Mouse (Mus musculus) regulatory T cell (primary cell): ENCODE results near the gene Rpusd1.
"Not testable (repeated sequence)": the region's sequence is repeated elsewhere in the genome, so short reads cannot be mapped to it uniquely, and the experiment has no call there.

Experiments used
- in situ Hi-C: fragments of 300-600 bp; cut with MboI, MseI; formaldehyde crosslinking; loops from one replicate; pipeline ENCODE4 v1.15.1; 2025; ENCODE audit warnings: high pct_unique_total_duplicates

Rpusd1 gene

DNA sequence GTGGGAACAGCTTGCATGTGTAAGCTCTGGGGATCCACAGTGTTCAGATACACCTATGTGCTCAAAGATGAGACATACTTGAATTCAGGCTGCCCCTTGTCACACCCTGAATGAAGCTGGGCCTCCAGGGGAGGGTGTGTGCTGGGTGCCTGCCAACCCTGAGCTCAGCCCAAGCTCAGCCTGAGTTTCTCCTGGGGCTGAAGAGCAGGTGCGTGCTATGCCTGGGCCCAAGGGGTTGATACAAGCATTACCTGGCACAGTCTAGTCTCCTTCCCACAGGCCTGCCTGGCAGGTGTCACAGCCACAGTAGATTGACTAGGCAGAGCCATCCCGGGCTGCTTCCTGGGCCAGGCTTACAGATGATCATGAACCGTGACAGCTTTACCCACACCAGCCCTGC, 8.3 kb downstream of the Rpusd1 start, which contains the start of gene Mslnl:
Gene Mslnl, plus strand, starts transcription at position 298 of the 400 bp plus-strand sequence.
- in situ Hi-C loops: loop anchor here (5.0 kb wide), 1 partner anchor 67 kb away; no protein-coding TSS in a partner anchor

DNA sequence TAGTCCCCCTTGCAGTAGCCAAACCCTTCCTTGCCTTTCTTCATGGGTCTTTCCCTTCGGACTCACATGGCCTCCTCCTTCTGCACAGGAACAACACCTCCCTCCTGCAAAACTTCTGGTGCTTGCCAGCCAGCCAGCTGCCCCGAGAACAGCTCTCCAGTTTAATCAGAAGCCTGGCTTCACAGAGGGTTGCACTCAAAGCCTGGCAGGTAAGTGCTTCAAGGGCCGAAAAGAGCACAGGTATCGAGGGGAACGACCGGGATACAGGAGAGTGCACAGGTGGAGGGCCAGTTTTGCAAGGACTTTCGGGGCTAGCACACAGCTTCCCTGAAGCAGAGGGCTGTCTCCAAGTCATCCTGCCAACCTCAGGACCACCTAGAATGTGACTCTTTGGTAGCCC, 11.4 kb downstream of the Rpusd1 start:
- in situ Hi-C loops: loop anchor here (5.0 kb wide), 1 partner anchor 63 kb away; no protein-coding TSS in a partner anchor

DNA sequence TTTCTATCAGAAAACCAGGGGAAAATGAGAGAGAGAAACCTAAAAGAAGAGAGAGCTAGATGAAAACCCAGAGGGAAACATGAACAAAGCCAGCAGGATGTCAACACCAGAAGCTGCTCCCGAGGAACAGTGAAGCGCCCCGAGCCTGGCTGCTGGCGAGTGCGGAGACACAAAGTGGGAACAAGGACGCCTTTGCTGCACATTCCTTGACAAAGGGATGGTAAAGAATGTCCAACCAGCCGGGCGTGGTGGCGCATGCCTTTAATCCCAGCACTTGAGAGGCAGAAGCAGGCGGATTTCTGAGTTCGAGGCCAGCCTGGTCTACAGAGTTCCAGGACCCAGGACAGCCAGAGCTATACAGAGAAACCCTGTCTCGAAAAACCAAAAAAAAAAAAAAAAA, 14.0 kb downstream of the Rpusd1 start:
- in situ Hi-C loops: not testable (repeated sequence)

DNA sequence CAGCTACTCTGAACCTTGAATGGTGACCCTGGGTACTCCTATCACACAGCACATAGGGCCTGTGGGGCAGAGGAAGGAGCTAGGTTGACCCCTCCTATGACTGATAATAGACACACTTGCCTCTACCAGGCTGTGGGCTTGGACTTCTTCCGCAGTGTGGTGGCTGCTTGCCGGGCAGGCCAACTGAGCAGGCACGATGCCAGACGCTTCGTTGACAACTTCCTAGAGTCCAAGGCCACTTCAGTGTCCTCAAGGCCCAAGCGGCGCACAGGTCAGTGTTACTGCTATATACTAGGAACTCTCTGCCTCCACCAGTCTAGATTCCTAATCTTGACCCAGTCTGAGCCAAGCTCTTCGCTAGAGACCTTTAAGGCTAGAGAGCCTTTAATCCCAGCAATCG, 16.4 kb downstream of the Rpusd1 start:
- in situ Hi-C loops: no loop called here

DNA sequence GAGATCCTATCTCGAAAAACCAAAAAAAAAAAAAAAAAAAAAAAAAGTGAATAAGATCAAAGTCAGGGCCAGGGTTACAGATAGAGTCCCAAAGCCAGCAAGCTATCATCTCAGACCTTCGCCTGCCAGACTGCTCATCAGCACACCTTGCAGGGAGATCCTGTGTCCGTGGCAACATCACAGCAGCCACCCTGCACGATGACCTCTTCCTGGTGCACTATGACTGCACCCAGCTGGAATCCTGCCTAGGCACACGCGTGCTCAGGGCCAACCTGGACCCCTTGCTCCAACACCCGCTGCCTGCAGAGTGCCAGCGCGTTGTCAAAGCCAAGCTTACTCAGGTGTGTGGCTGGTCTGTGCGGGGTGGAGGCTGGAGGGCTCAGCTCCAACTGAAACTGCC, 16.8 kb downstream of the Rpusd1 start:
- in situ Hi-C loops: no loop called here

DNA sequence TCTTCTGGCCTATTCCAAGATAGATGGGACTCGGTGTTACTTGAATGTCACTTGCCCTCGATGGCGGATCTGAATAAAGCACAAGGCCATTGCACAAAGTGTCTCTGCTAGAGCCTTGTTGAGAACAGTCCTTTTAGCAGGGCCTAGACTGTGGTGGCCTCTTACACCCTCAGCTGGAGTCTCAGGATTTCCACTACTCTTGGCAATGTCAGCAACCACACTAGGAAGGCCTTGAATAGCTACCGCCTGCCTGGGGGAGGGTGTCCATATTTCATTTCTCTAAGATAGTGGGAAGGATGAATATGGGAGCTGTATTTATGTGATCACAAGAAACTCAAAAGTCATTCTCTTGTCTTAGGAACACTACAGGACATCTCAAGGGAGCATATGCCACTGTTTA, 20.8 kb downstream of the Rpusd1 start:
- in situ Hi-C loops: no loop called here

DNA sequence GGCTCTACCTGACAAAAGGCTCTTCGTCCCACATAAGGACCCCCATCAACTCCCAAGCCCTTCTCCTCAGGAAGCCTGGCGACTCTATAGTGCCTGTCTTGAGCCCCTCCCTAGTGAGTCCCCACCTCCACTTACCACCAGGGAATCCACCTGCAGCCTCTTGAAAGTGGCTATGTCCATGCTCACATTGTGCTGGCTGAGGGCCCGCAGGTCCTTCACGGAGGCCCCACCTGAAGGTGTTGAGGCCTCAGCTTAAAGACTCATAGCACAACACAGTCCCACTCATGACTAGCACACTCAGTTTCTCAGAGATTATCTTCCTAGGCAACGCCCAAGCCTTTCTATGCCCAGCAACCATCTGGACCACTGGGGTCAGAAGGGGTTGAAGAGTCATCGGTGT, 21.8 kb downstream of the Rpusd1 start:
- in situ Hi-C loops: no loop called here

DNA sequence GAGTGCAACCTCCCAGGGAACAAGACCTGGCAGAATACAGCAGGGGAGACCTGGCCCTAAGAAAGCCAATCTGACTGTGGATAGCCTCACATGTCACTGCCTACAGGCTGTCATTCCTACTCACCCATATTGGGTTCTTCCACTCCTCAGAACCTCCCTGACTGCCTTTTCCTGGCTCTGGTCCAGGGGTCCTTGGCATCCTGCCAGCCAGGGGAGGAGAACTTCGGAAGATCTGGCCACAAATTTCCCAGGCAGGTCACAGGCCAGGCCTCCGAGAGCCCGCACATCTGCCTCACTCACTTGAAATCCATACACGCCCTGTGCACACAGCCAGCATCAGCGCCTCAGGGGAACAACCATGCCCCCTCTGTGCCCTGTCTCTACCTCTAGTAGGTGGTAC, 24.0 kb downstream of the Rpusd1 start:
- in situ Hi-C loops: no loop called here

DNA sequence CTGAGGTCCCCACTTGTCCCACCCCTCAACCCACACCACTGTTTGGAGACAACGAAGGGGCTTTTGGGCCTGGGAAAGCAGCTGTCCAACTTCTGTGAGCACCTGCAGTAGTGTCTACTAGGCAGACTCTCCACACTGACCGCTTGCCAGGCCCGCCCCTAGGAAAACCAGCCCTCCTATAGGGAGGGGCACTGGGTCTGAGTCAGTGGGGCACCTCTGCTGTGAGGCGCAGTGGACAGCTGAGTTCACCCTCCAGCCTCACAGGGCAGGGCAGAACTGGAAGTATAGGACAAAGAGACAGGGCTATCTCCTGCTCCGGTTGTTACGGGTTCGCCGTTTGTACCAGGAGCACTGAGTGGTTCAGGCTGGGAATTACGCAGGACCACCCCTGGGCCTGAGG, 26.8 kb downstream of the Rpusd1 start, which contains the start of gene Msln:
Gene Msln, minus strand, starts transcription at position 138 of the 400 bp plus-strand sequence.
- in situ Hi-C loops: no loop called here

DNA sequence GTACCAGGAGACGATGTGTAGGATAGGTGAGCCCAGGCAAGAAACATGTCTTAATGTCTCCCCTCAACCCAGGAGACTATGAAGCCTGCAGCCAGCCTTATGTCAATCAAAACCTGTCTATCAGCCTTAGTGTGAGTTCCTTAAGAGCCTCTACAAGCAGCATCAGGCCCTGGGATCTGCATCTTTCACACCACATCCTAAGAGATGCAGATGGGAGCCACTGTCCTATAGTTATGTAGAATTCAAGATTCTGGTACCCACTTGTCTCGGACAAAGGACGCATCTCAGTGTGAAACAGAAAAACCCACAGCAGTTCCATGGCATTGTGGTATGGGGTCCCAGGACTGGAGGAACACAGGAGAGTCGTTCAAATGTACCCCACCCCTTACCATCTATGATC, 27.6 kb downstream of the Rpusd1 start:
- in situ Hi-C loops: no loop called here

DNA sequence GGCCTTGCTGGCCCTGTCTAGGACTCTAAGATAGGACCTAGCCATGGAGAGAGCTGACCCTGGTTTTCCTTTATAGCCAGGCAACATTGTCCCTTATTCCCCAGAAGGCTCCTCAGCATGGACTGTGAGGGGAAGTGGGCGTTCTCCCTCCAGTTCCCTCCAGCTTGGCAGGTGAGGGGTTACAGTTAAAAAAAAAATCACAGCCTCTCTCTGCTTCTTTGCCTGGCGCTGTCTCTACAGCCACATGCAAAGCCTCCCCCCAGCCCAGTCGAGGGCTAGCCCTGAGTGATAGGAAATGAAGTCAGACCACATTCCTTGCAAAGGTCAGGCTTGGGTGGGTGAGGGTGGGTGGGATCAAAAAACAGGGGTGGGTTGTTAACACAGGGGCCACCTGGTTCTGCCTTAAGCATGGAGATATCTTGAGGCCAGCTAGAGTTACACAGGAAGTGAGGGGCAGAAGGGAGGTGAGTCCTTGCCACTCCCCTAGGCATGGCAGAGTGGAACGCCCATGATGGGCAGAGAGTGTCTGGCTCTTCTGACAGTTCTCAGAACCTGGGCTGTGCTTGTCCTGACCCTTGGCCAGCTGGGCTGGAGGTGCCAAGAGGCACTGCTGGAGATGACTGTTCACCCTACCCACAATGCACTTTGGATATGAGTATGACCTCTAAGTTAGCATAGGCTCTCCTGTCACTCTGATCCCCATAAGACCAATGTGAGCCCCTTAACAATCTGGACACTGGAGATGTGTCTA, 28.3 kb downstream of the Rpusd1 start:
- in situ Hi-C loops: no loop called here

DNA sequence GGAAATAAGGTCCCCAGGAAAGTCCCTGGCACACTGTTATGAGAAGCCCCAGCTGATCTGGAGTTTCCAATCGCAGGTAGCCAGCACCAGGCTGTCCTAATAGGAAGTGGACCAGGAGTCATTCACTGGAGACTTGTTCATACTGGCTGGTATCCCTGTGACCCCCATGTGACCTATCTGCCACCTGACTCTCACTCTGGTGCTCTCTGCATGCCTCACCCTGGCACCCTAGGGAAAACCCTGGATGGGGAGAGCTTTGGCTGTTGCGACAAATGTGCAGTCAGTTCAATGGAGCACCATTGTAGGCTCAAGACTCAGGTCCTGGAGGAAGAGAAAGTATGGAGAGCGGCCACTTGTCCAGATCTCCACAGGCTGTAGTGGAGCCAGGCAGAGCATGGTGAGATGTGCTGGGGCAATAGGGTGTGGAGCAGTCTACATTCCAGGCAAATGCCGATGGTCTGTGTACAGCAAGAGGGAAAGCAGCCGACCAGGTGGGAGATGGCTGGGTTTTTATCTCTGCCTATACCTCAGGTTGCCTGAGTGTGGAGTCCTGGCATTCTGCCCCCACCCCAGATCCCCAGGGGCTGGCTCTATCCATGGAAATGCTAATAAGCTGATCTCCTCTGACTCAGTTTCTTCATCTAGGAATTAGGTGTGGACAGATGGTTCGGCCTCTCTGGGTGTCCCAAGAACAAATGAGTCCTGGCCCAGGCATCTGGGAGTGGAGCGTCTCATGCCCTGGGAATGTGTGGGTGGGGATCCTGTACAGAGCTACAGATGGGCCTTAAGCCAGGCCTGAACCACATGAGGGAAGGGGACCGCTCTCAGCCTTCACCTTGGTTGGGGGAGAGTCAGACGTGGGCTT, 29.1 kb downstream of the Rpusd1 start:
- in situ Hi-C loops: no loop called here

DNA sequence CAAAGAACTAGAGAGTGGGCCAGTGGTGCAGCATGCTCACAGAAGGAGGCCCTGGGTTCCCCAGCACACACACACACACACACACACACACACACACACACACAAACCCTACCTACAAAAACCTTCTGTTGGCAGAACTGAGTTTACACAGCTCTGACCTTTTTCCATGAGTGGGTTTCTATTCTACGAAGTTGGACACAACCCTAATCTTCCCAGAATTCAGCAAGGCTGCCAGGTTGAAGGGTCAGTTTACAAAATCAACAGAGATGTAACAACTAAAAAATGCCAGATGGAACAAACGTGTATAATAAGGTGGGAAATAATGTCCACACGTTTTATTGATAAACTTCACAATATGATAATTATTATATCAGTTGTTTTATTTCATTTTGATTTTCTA, 30.2 kb downstream of the Rpusd1 start:
- in situ Hi-C loops: no loop called here

DNA sequence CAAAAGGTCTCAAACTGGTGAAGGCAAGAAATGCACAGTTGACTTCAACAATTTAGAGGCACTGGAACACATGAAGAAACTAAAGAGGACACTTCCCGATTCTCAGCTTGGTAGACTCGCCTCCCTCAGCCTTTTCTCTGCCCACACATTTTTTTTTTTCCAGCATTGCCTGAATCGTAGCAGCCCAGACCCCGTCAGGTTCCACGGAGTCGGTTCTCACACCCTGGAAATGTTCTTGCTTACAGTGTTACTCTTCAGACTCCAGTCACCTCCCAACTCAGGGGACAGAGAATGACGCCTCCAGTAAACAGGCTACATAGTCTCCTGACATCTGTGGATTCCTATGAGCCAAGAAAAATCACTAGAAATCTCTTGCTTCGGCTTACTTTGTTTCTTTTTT, 32.7 kb downstream of the Rpusd1 start:
- in situ Hi-C loops: no loop called here

DNA sequence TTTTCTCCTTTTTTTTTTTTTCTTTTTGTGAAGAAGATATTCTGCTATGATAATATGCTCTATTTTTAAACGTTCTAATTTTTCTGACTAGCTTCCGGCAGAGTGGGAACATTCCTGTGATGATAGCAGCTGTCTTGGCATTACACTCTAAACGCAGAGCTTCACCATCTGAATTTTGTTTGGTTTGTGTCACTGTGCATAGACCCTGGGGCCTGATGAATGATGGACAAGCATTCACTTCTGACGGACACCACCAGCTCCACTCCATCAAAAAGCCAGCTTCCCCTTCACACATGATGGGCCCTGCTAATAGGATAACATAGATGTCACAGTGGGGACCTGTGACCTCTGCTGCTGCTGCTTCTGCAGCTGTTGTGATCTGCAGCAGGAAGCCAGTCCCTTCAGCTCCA, 34.1 kb downstream of the Rpusd1 start:
- in situ Hi-C loops: no loop called here

DNA sequence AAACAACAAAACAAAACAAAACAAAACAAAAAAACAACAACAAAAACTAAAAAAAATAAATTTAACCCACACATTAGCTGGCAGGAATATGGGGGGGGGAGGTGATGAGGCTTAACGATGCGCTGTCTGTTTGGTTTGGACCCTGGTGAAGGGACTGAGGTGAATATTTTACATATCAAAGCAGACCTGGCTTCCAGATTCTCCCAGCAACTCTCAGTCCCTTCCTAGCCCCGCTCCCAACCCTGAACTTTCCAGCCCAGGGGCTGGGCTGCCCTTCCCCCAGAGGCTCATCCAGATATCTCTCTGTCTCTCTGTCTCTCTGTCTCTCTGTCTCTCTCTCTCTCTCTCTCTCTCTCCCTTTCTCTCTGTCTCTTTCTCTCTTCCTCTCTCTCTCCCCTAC, 35.1 kb downstream of the Rpusd1 start:
- in situ Hi-C loops: no loop called here

DNA sequence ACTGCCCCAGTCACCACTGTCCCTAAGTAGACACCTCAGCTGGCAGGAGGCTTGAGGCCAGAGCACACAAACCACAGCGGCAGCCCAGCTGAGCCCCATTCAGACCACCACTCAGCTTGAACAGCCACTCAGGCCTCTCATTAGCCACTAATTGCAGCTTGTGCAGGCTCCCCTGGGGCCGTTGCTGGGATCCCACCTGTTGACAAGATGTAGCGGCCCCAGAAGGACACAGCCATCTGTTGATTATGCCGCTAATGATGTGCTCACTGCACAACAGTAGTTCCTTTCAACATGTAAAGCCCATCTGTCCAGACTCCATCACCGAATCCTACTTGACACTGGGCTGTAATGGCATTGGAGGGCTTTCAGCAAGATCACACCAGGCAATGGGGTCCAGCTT, 38.4 kb downstream of the Rpusd1 start:
- in situ Hi-C loops: loop anchor here (5.0 kb wide), 1 partner anchor 36 kb away; no protein-coding TSS in a partner anchor

DNA sequence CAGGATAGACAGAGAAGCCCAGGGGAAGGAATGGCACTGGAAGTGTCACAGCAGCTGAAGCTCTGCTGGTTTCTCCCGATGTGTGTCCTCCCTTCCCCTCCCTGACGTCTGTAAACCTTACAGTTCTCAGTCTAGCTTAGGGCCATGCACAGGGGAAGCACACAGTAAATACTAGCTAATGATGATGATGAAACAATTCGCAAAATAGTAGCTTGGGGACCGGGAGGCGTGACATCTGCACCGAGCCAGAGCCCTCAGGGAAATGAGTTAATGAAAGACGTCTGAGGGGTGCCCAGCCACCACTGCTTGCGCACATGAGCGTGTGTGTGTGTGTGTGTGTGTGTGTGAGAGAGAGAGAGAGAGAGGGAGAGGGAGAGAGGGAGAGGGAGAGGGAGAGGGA, 41.9 kb downstream of the Rpusd1 start:
- in situ Hi-C loops: loop anchor here (5.0 kb wide), 1 partner anchor 33 kb away; no protein-coding TSS in a partner anchor

DNA sequence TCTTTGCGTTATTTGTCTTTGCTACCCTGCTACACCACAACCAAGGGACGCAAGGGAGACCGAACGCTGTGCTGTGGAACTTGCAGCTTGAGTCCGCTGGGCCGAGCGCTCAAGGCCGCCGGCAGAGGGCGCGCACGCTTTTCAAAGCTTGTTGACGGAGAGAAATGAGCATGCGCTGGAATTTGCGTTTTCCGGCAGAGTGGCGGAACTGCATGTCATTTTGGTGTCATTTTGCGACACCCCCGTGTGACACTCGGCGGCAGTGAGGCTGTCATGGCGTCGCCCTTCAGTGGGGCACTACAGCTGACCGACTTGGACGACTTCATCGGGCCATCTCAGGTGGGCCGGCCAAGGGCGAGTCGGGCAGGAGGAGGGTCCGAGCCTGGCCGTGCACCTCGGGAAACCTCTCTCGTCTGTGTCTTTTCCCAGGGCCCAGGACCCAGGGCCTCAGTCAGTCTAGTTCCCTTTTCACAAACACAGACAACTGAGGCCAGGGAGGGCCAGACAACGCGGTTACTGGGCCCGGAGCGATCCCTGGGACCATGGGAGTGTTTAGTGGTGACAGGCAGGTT, 46.2 kb downstream of the Rpusd1 start, which contains the start of gene Narfl:
Gene Narfl, plus strand, starts transcription at position 228 of the 572 bp plus-strand sequence.
- in situ Hi-C loops: no loop called here

DNA sequence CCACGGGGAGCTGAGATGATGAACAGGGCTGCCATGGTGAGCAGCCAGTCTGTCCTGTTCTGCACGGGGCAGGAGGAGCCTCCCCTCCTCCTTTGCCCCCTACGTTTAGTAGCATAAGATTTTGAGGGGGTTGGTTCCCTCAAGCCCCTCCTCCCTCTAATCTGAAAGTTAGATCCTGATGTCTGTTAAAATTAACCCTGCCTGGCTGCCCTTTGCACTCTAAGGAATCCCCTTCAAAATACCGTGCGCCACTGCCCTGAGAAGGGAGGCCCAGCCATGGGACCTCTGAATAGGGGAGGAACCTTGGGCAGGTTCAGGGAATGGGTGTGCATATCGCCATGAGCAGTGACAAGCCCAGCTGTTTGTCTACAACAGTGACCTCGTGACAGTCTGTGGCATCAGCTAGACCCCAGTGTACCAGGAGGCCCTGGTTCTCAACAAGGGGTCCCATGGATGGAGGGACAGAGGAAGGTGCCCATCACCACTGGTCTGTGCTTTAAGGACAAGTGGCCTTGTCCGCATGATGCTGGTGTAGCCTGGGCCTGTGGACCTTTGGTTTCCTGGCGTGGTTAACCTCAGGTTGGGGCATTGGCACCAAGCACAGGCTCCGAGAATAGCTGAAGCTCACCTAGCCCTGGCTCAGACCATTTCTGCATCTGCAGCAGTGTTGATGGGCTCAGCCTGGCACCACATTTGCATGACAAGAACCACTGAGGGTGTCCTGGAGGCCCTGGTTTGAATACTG, 48.0 kb downstream of the Rpusd1 start:
- in situ Hi-C loops: no loop called here

DNA sequence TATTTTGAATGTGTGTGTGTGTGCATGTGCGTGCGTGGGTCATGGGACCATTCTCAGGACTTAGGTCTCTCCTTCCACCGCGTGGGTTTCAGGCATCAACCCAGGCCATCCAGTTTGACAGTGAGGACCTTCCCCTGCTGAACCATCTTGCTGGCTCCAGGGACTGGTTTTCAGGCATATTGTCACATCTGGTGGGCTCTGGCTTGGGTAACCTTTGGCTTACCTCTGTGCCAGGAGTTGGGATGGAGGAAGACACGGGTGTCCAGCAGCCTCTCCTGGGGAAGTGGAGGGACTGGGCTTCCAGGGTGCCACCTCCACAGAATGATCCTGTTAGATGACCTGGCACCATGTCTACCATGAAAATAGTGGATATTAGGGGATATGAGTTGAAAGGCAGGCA, 50.5 kb downstream of the Rpusd1 start:
- in situ Hi-C loops: no loop called here
